Mouse (Mus musculus) gastrocnemius, postnatal 36 days (tissue): ENCODE results near the gene Spata16. TPM values are rescaled to one million over a fixed set of nuclear protein-coding genes. Genes with fewer than 3 reads are reported as not detected.
"Not testable (repeated sequence)": the region's sequence is repeated elsewhere in the genome, so short reads cannot be mapped to it uniquely, and the experiment has no call there.

Experiments used
- DNase-seq, 2 experiments: peaks; one replicate each; pipeline ENCODE4 v3.0.0; 2022
- intact Hi-C: fragments of 180-260 bp; cut with DNase I; formaldehyde crosslinking; loops from one replicate; pipeline ENCODE4 v1.15.1; 2025
- long read RNA-seq, 2 experiments: library from polyadenylated mRNA; stranded (forward); transcript quantifications; one replicate each; pipeline ENCODE4 v2.0.0; 2021
- total RNA-seq, 2 experiments: library from RNA; stranded (reverse); gene quantifications; 2 replicates each; pipeline ENCODE4 v1.2.3; 2021

Gene Spata16
- total RNA-seq, result not detected
- long read RNA-seq, experiment 1, result 0 reads
- long read RNA-seq, experiment 2, partial matches to known transcripts, result 0 of 1 reads
- long read RNA-seq, experiment 2, other reads (novel, unspliced or antisense), result 1 of 1 reads

GRCm38 (mm10) chr3:26637402-26637801 lies at the start of gene Spata16:
Gene Spata16, plus strand, starts transcription at chr3:26637620.
- intact Hi-C loops, result no loop called here
- no peak for DNase-seq

GRCm38 (mm10) chr3:26604861-26605260 lies 32.6 kb upstream of the Spata16 start:
- intact Hi-C loops, result no loop called here
- DNase-seq, result no peak

GRCm38 (mm10) chr3:26608531-26608930 lies 28.9 kb upstream of the Spata16 start:
- intact Hi-C loops, result no loop called here

GRCm38 (mm10) chr3:26639214-26639613 lies 1.8 kb downstream of the Spata16 start:
- no peak for DNase-seq
- intact Hi-C loops, result no loop called here

More at GRCm38 (mm10) chr3:26608531-26608930, 28.9 kb upstream of the Spata16 start:
- no peak for DNase-seq

- intact Hi-C loops, result no loop called here
Measured at GRCm38 (mm10) chr3:26639851-26640250, 2.4 kb downstream of the Spata16 start.

GRCm38 (mm10) chr3:26640321-26641075 lies 3.1 kb downstream of the Spata16 start:
- DNase-seq, result no peak
- intact Hi-C loops, result no loop called here

More at GRCm38 (mm10) chr3:26639851-26640250, 2.4 kb downstream of the Spata16 start:
- DNase-seq, result no peak

- intact Hi-C loops, result no loop called here
- DNase-seq, result no peak
Measured at GRCm38 (mm10) chr3:26641351-26642249, 4.2 kb downstream of the Spata16 start.

- no peak for DNase-seq
- intact Hi-C loops, result no loop called here
Measured at GRCm38 (mm10) chr3:26644136-26644535, 6.7 kb downstream of the Spata16 start.

- intact Hi-C loops, result no loop called here
- no peak for DNase-seq
Measured at GRCm38 (mm10) chr3:26646834-26647233, 9.4 kb downstream of the Spata16 start.

- intact Hi-C loops, result no loop called here
- no peak for DNase-seq
Measured at GRCm38 (mm10) chr3:26685832-26686231, 48.4 kb downstream of the Spata16 start.

- not testable (repeated sequence) for DNase-seq
- intact Hi-C loops, result loop anchor here (1.0 kb wide), 1 partner anchor 16 kb away; no protein-coding TSS in a partner anchor
Measured at GRCm38 (mm10) chr3:26709492-26709891, 72.1 kb downstream of the Spata16 start.

GRCm38 (mm10) chr3:26727526-26727925 lies 90.1 kb downstream of the Spata16 start:
- DNase-seq, result no peak
- intact Hi-C loops, result no loop called here

- no peak for DNase-seq
- intact Hi-C loops, result no loop called here
Measured at GRCm38 (mm10) chr3:26750492-26750891, 113.1 kb downstream of the Spata16 start.

- intact Hi-C loops, result no loop called here
Measured at GRCm38 (mm10) chr3:26752441-26752840, 115.0 kb downstream of the Spata16 start.

GRCm38 (mm10) chr3:26793334-26794101 lies 156.1 kb downstream of the Spata16 start:
- no peak for DNase-seq

More at GRCm38 (mm10) chr3:26752441-26752840, 115.0 kb downstream of the Spata16 start:
- DNase-seq, result no peak

GRCm38 (mm10) chr3:26795851-26796538 lies 158.6 kb downstream of the Spata16 start:
- no peak for DNase-seq
- intact Hi-C loops, result no loop called here

More at GRCm38 (mm10) chr3:26793334-26794101, 156.1 kb downstream of the Spata16 start:
- intact Hi-C loops, result no loop called here

GRCm38 (mm10) chr3:26796954-26797353 lies 159.5 kb downstream of the Spata16 start:
- no peak for DNase-seq
- intact Hi-C loops, result no loop called here

- intact Hi-C loops, result no loop called here
- DNase-seq, result no peak
Measured at GRCm38 (mm10) chr3:26814307-26814706, 176.9 kb downstream of the Spata16 start.

GRCm38 (mm10) chr3:26815764-26816163 lies 178.3 kb downstream of the Spata16 start:
- no peak for DNase-seq
- intact Hi-C loops, result no loop called here

- DNase-seq, result no peak
- intact Hi-C loops, result no loop called here
Measured at GRCm38 (mm10) chr3:26819398-26819797, 182.0 kb downstream of the Spata16 start.
